Mouse (Mus musculus) CH12.LX (cell line): ENCODE data around the gene C1qtnf1. TPM values are rescaled to one million over a fixed set of nuclear protein-coding genes. Genes with fewer than 3 reads are reported as not detected.

Experiments
- DNase-seq: peaks from one replicate; pipeline ENCODE4 v3.0.0-alpha.2; 2013; ENCODE audit errors: extremely low read depth
- H3K27ac ChIP-seq: 2 replicates; pipeline ENCODE4 v1.5.1; 2012; ENCODE audit warnings: low read depth, mild to moderate bottlenecking, control low read depth, moderate library complexity; ENCODE audit not compliant: insufficient read depth
- H3K27me3 ChIP-seq: replicated peaks from 2 replicates; pipeline ENCODE3; 2012; ENCODE audit warnings: inconsistent platforms
- H3K36me3 ChIP-seq, 2 experiments: replicated peaks in 1 of 2; 2 replicates each; pipeline versions ENCODE3 to v1.6.1; 2012; ENCODE audit warnings: inconsistent platforms in 1 of 2, low read length in 1 of 2, mild to moderate bottlenecking in 1 of 2, mixed read lengths in 1 of 2, moderate library complexity in 1 of 2; ENCODE audit not compliant: control insufficient read depth in 1 of 2, insufficient read depth in 1 of 2
- H3K4me1 ChIP-seq, 2 experiments: 2 replicates each; pipeline ENCODE4 v1.6.1; 2012; ENCODE audit warnings: inconsistent platforms in 1 of 2, moderate library complexity in 1 of 2; ENCODE audit not compliant: insufficient read depth in 2 of 2, control insufficient read depth in 1 of 2
- H3K4me2 ChIP-seq: 2 replicates; pipeline ENCODE4 v1.6.1; 2012; ENCODE audit warnings: low read depth, mild to moderate bottlenecking, control low read depth; ENCODE audit not compliant: poor library complexity, insufficient read depth, severe bottlenecking
- H3K4me3 ChIP-seq, 3 experiments: fragments of 150-350 bp in 1 of 3; sonication (generic) in 1 of 3; replicated peaks in 1 of 3; 2 replicates each; pipeline versions ENCODE3 to v1.5.1; 2011 to 2012; ENCODE audit warnings: low read depth in 2 of 3, low read length in 2 of 3, mild to moderate bottlenecking in 2 of 3, moderate library complexity in 2 of 3, control low read depth in 1 of 3, improper control_type of control experiment in 1 of 3, inconsistent platforms in 1 of 3, mixed read lengths in 1 of 3; ENCODE audit not compliant: poor library complexity in 1 of 3
- H3K79me2 ChIP-seq: replicated peaks from 2 replicates; pipeline ENCODE4 v1.6.1; 2012; ENCODE audit warnings: mild to moderate bottlenecking, moderate library complexity; ENCODE audit not compliant: control insufficient read depth, poor library complexity, insufficient read depth, severe bottlenecking; ENCODE audit errors: extremely low read depth
- H3K9ac ChIP-seq: 2 replicates; pipeline ENCODE4 v1.6.1; 2012; ENCODE audit warnings: low read depth, mild to moderate bottlenecking, control low read depth, moderate library complexity; ENCODE audit not compliant: insufficient read depth
- H3K9me3 ChIP-seq: replicated peaks from 2 replicates; pipeline ENCODE3; 2012; ENCODE audit warnings: low read length, inconsistent platforms, mixed read lengths
- CHD2 ChIP-seq: IDR thresholded peaks from 2 replicates; pipeline ENCODE4 v1.6.1; 2011; ENCODE audit warnings: low read length, improper control_type of control experiment
- CTCF ChIP-seq, 2 experiments: IDR thresholded peaks in 1 of 2; conservative IDR thresholded peaks in 1 of 2; 2 replicates each; pipeline ENCODE4 v1.5.1; 2011 to 2012; ENCODE audit warnings: low read depth in 2 of 2, low read length in 2 of 2, improper control_type of control experiment in 1 of 2, inconsistent platforms in 1 of 2, mild to moderate bottlenecking in 1 of 2, moderate library complexity in 1 of 2
- ELF1 ChIP-seq: IDR thresholded peaks from 2 replicates; pipeline ENCODE4 v1.6.1; 2014; ENCODE audit warnings: low read depth, mild to moderate bottlenecking, inconsistent platforms, low read length, improper control_type of control experiment
- EP300 ChIP-seq: IDR thresholded peaks from 2 replicates; pipeline ENCODE4 v1.6.1; 2011; ENCODE audit warnings: low read length, improper control_type of control experiment
- HCFC1 ChIP-seq: IDR thresholded peaks from 2 replicates; pipeline ENCODE4 v1.6.1; 2012; ENCODE audit warnings: low read depth, mild to moderate bottlenecking, inconsistent platforms, low read length, improper control_type of control experiment
- JUND ChIP-seq: conservative IDR thresholded peaks from 2 replicates; pipeline ENCODE4 v1.6.1; 2011; ENCODE audit warnings: low read depth, low read length, improper control_type of control experiment
- KAT2A ChIP-seq: IDR thresholded peaks from 2 replicates; pipeline ENCODE4 v1.6.1; 2012; ENCODE audit warnings: low read length, improper control_type of control experiment, inconsistent platforms; ENCODE audit not compliant: insufficient replicate concordance
- MAFK ChIP-seq: IDR thresholded peaks from 2 replicates; pipeline ENCODE4 v1.6.1; 2011; ENCODE audit warnings: low read length, improper control_type of control experiment; ENCODE audit not compliant: insufficient replicate concordance
- MAX ChIP-seq: IDR thresholded peaks from 2 replicates; pipeline ENCODE4 v1.6.1; 2011; ENCODE audit warnings: low read length, improper control_type of control experiment
- MAZ ChIP-seq: IDR thresholded peaks from 2 replicates; pipeline ENCODE4 v1.6.1; 2012; ENCODE audit warnings: low read depth, mild to moderate bottlenecking, inconsistent platforms, low read length, improper control_type of control experiment, moderate library complexity
- MXI1 ChIP-seq: IDR thresholded peaks from 2 replicates; pipeline ENCODE4 v1.6.1; 2011; ENCODE audit warnings: mild to moderate bottlenecking, low read depth, low read length, improper control_type of control experiment
- MYC ChIP-seq: IDR thresholded peaks from 2 replicates; pipeline ENCODE4 v1.6.1; 2011; ENCODE audit warnings: low read depth, mild to moderate bottlenecking, improper control_type of control experiment, low read length
- NELFE ChIP-seq: IDR thresholded peaks from 2 replicates; pipeline ENCODE4 v1.6.1; 2011; ENCODE audit warnings: low read depth, low read length, improper control_type of control experiment
- PAX5 ChIP-seq: IDR thresholded peaks from 2 replicates; pipeline ENCODE4 v1.6.1; 2012; ENCODE audit warnings: low read length, inconsistent platforms, mixed read lengths
- POLR2A ChIP-seq: IDR thresholded peaks from 2 replicates; pipeline ENCODE4 v1.6.1; 2011; ENCODE audit warnings: low read depth, mild to moderate bottlenecking, improper control_type of control experiment, low read length
- RAD21 ChIP-seq: IDR thresholded peaks from 2 replicates; pipeline ENCODE4 v1.6.1; 2011; ENCODE audit warnings: low read depth, mild to moderate bottlenecking, low read length, improper control_type of control experiment, moderate library complexity
- TBP ChIP-seq: conservative IDR thresholded peaks from 2 replicates; pipeline ENCODE4 v1.6.1; 2011; ENCODE audit warnings: low read depth, low read length, improper control_type of control experiment
- TCF12 ChIP-seq: IDR thresholded peaks from 2 replicates; pipeline ENCODE4 v1.6.1; 2014; ENCODE audit warnings: low read depth, mild to moderate bottlenecking, inconsistent platforms, low read length, improper control_type of control experiment
- ZC3H11A ChIP-seq: IDR thresholded peaks from 2 replicates; pipeline ENCODE4 v1.6.1; 2012; ENCODE audit warnings: low read depth, mild to moderate bottlenecking, inconsistent platforms, low read length, improper control_type of control experiment
- ZMIZ1 ChIP-seq: IDR thresholded peaks from 2 replicates; pipeline ENCODE4 v1.6.1; 2012; ENCODE audit warnings: low read depth, mild to moderate bottlenecking, inconsistent platforms, low read length, improper control_type of control experiment
- dilution Hi-C: fragments of 300-500 bp; cut with MboI; formaldehyde crosslinking; loops from 2 replicates; pipeline ENCODE4 v1.14.3; 2020; ENCODE audit warnings: low sequenced_read_pairs; ENCODE audit not compliant: extremely low pct_unique_long_range_greater_than_20kb, extremely low pct_ligation_motif_present
- in situ Hi-C: fragments of 300-500 bp; cut with MboI; formaldehyde crosslinking; loops from 3 replicates; pipeline ENCODE4 v1.14.3; 2019; ENCODE audit warnings: low sequenced_read_pairs, low pct_ligation_motif_present, low pct_unique_long_range_greater_than_20kb, mixed read lengths
- polyA plus RNA-seq: library from polyadenylated mRNA; unstranded; fragments of >175 nt; gene quantifications from 2 replicates; pipeline ENCODE4 v1.2.1, GENCODE M21; 2012; ENCODE audit warnings: low read depth; ENCODE audit not compliant: insufficient read length
- total RNA-seq, 2 experiments: library from RNA; depleted of rRNA; stranded (reverse); fragments of 300-350 nt in 1 of 2; fragments of >200 nt in 1 of 2; gene quantifications; 2 replicates each; pipeline ENCODE4 v1.2.3; 2012 to 2014

C1qtnf1 gene
- total and polyA plus RNA-seq, 3 experiments, result 0.13 to 0.19 TPM; not detected in 1

DNA sequence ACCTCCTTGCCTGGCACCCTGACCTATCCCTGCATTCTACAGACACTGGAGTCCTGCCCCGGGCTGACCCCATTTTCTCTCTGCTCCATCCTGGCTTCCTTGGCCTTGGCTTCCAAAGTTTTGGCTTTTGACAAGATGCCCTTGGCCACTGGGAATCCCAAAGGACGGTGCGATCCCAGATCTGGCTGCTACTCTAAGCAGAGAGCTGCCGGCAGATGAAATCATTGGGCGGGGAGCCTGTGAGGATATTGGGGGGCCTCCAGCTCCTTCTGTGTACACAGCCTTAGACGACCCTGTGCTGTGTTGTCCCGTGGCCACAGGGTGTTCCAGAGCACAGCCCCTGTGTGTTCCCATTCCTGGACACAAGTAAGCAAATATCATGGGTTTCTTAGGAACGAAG, 20.4 kb downstream of the C1qtnf1 start:
- DNase-seq, result no peak
- Histone ChIP-seq H3K79me2 (no peaks in the 10 kb centered on the region), H3K4me2 (no peak overlapping the region), H3K9me3 (no peaks in the 10 kb centered on the region), H3K27ac (no peak overlapping the region), H3K27me3 (peaks cover 90% of the 10 kb centered on the region), H3K36me3 (no peaks in the 10 kb centered on the region), H3K4me3 (no peak overlapping the region), H3K9ac (no peak overlapping the region), H3K4me1 (no peaks in the 10 kb centered on the region)
- in situ Hi-C loops, result loop anchor here (5.0 to 25.0 kb wide), 3 partner anchors 34 to 289 kb away; no protein-coding TSS in a partner anchor
- dilution Hi-C loops, result no loop called here
- no peak for TF ChIP-seq KAT2A
- no peak for TF ChIP-seq ZMIZ1
- TF ChIP-seq ZC3H11A, result no peak
- no peak for TF ChIP-seq CHD2
- no peak for TF ChIP-seq MAZ
- no peak for TF ChIP-seq MAFK
- TF ChIP-seq CTCF (conservative IDR thresholded peaks at IDR 0.05 in 1 of 2, IDR thresholded peaks at IDR 0.05 in 1 of 2; ENCODE audit: low read depth in 2 of 2, low read length in 2 of 2), result no peak
- no peak for TF ChIP-seq TBP
- TF ChIP-seq RAD21, result no peak
- TF ChIP-seq MXI1, result no peak
- no peak for TF ChIP-seq MAX
- no peak for TF ChIP-seq TCF12
- TF ChIP-seq ELF1, result no peak
- no peak for TF ChIP-seq JUND
- no peak for TF ChIP-seq MYC
- no peak for TF ChIP-seq EP300
- TF ChIP-seq NELFE, result no peak
- TF ChIP-seq HCFC1, result no peak

DNA sequence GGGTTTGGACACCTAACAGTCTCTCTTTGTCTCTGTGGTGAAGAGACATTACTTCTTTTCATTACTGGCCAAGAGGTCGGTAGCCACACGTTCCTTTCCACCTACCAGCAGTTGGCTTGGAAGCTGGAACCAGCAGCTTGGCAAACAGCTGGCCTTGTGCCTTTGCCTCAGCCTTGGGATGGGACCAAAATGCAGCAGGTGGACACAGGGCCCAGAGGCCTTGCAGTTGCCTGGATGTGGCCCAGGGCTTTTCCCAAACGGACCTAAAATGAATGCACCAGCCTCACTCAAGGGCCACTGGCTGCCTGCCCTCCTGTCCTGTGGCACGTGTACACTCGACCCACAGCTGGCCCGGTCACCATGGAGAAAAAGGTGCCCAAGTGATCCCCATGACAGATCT, 23.2 kb downstream of the C1qtnf1 start:
- H3K4me1 ChIP-seq, result no peaks in the 10 kb centered on the region
- peaks cover 88% of the 10 kb centered on the region for H3K27me3 ChIP-seq
- H3K9ac ChIP-seq, result no peak overlapping the region
- in situ Hi-C loops (no loop called here), dilution Hi-C loops (no loop called here)
- no peak for DNase-seq
- no peak overlapping the region for H3K4me3 ChIP-seq
- TF ChIP-seq ELF1 (no peak), PAX5 (no peak), POLR2A (no peak)
- TF ChIP-seq, all 38 proteins: peak for 0
- no peaks in the 10 kb centered on the region for H3K36me3 ChIP-seq
- no peak overlapping the region for H3K27ac ChIP-seq
- H3K4me2 ChIP-seq, result no peak overlapping the region
- H3K79me2 ChIP-seq, result no peaks in the 10 kb centered on the region
- H3K9me3 ChIP-seq, result no peaks in the 10 kb centered on the region
